Mouse (Mus musculus) kidney, adult 10 weeks (tissue): ENCODE data around the gene Trim8. TPM values are rescaled to one million over a fixed set of nuclear protein-coding genes. Genes with fewer than 3 reads are reported as not detected.

Experiments
- polyA plus RNA-seq: library from polyadenylated mRNA; stranded (reverse); fragments of 350-450 nt; fragmentation: Illumina TruSeq; extraction: RNeasy Lipid Tissue Mini Kit (QIAGEN cat#74804); gene quantifications from one replicate; pipeline ENCODE4 v1.2.3, GENCODE M21; 2014; ENCODE audit warnings: low read depth, low replicate concordance

Trim8 gene
- polyA plus RNA-seq, result 6.5 TPM

GRCm38 (mm10) chr19:46501401-46502068 is at the start of gene Trim8:
Gene Trim8 (plus strand): TSS chr19:46501702.

Other genes with a start within 250 kb of the Trim8 start
- gene Nfkb2, start 197.4 kb upstream of the Trim8 start, polyA plus RNA-seq, result 0.61 TPM
- gene Psd, start 174.5 kb upstream of the Trim8 start, polyA plus RNA-seq, result 0.32 TPM
- 0.32 TPM for gene Fbxl15, start 173.5 kb upstream of the Trim8 start, polyA plus RNA-seq
- gene Cuedc2, start 163.0 kb upstream of the Trim8 start, polyA plus RNA-seq, result 3.5 TPM
- 0.44 TPM for gene Mfsd13a, start 160.6 kb upstream of the Trim8 start, polyA plus RNA-seq
- gene 2310034G01Rik, start 151.4 kb upstream of the Trim8 start, polyA plus RNA-seq, result 0.89 TPM
- 35.0 TPM for gene Actr1a, start 106.0 kb upstream of the Trim8 start, polyA plus RNA-seq
- gene Sufu, start 104.8 kb upstream of the Trim8 start, polyA plus RNA-seq, result 8.0 TPM
- 109 TPM for gene Arl3, start 71.5 kb downstream of the Trim8 start, polyA plus RNA-seq
- gene Sfxn2, start 71.7 kb downstream of the Trim8 start, polyA plus RNA-seq, result 49.5 TPM
- 10.1 TPM for gene Wbp1l, start 97.4 kb downstream of the Trim8 start, polyA plus RNA-seq
- not detected for gene Cyp17a1, start 171.5 kb downstream of the Trim8 start, polyA plus RNA-seq
- 14.7 TPM for gene Borcs7, start 188.2 kb downstream of the Trim8 start, polyA plus RNA-seq
- gene As3mt, start 205.8 kb downstream of the Trim8 start, polyA plus RNA-seq, result 45.8 TPM